Mouse (Mus musculus) splenic B cell, adult 2 months (primary cell): Measurements from ENCODE around the gene Kctd11.
"Not testable (repeated sequence)": the region's sequence is repeated elsewhere in the genome, so short reads cannot be mapped to it uniquely, and the experiment has no call there.

Source experiments
- DNase-seq: peaks from one replicate; pipeline ENCODE4 v3.0.0-alpha.2; 2011; ENCODE audit warnings: low read depth, low spot score
- H3K27me3 ChIP-seq: 2 replicates; pipeline ENCODE4 v1.6.1; 2012; ENCODE audit warnings: mild to moderate bottlenecking, low read length, moderate library complexity, mixed read lengths; ENCODE audit not compliant: control insufficient read depth, poor library complexity, insufficient read depth, severe bottlenecking
- H3K36me3 ChIP-seq: 2 replicates; pipeline ENCODE4 v1.6.1; 2012; ENCODE audit warnings: mild to moderate bottlenecking, low read length, moderate library complexity, mixed read lengths; ENCODE audit not compliant: control insufficient read depth, poor library complexity, insufficient read depth, severe bottlenecking

Gene Kctd11

GRCm38 (mm10) chr11:69880853-69881603, at the start of gene Kctd11:
Kctd11 (minus strand) TSS chr11:69881406.
- Histone ChIP-seq H3K27me3 (no peaks in the 10 kb centered on the region), H3K36me3 (peaks cover 16% of the 10 kb centered on the region)
- DNase-seq = peak; percentile 91

- H3K27me3 ChIP-seq, DNase-seq, H3K36me3 ChIP-seq: not testable (repeated sequence)
Observed at GRCm38 (mm10) chr11:69930176-69930575, 49.0 kb upstream of the Kctd11 start.

GRCm38 (mm10) chr11:69929712-69930111, 48.5 kb upstream of the Kctd11 start:
- no peak for DNase-seq
- no peaks in the 10 kb centered on the region for H3K27me3 ChIP-seq
- H3K36me3 ChIP-seq = no peaks in the 10 kb centered on the region

- Histone ChIP-seq H3K27me3 (no peaks in the 10 kb centered on the region), H3K36me3 (no peaks in the 10 kb centered on the region)
- DNase-seq = no peak
Observed at GRCm38 (mm10) chr11:69927501-69927900, 46.3 kb upstream of the Kctd11 start.

- Histone ChIP-seq H3K27me3 (no peaks in the 10 kb centered on the region), H3K36me3 (peaks cover 6% of the 10 kb centered on the region)
- no peak for DNase-seq
Observed at GRCm38 (mm10) chr11:69922796-69923195, 41.6 kb upstream of the Kctd11 start.

GRCm38 (mm10) chr11:69922012-69922756, 41.0 kb upstream of the Kctd11 start:
- peak; percentile 51 for DNase-seq
- H3K36me3 ChIP-seq = peaks cover 10% of the 10 kb centered on the region
- no peaks in the 10 kb centered on the region for H3K27me3 ChIP-seq

- H3K27me3 ChIP-seq = no peaks in the 10 kb centered on the region
- peaks cover 12% of the 10 kb centered on the region for H3K36me3 ChIP-seq
- peak; percentile 100 for DNase-seq
Observed at GRCm38 (mm10) chr11:69921114-69922011, 40.2 kb upstream of the Kctd11 start, which contains the start of gene Eif5a. Eif5a (minus strand) TSS chr11:69921958.

GRCm38 (mm10) chr11:69920266-69921031, 39.2 kb upstream of the Kctd11 start:
- Histone ChIP-seq H3K27me3 (no peaks in the 10 kb centered on the region), H3K36me3 (peaks cover 17% of the 10 kb centered on the region)
- DNase-seq = peak; percentile 62

GRCm38 (mm10) chr11:69919661-69920265, 38.6 kb upstream of the Kctd11 start:
- Histone ChIP-seq H3K27me3 (no peaks in the 10 kb centered on the region), H3K36me3 (peaks cover 23% of the 10 kb centered on the region)
- peak; percentile 92 for DNase-seq

GRCm38 (mm10) chr11:69919053-69919452, 37.8 kb upstream of the Kctd11 start:
- DNase-seq = no peak
- H3K36me3 ChIP-seq = peaks cover 23% of the 10 kb centered on the region
- no peaks in the 10 kb centered on the region for H3K27me3 ChIP-seq

GRCm38 (mm10) chr11:69918118-69918517, 36.9 kb upstream of the Kctd11 start:
- H3K27me3 ChIP-seq = no peaks in the 10 kb centered on the region
- peaks cover 23% of the 10 kb centered on the region for H3K36me3 ChIP-seq
- no peak for DNase-seq

GRCm38 (mm10) chr11:69917379-69917948, 36.3 kb upstream of the Kctd11 start:
- Histone ChIP-seq H3K27me3 (no peaks in the 10 kb centered on the region), H3K36me3 (peaks cover 23% of the 10 kb centered on the region)
- DNase-seq = no peak

GRCm38 (mm10) chr11:69916652-69917378, 35.6 kb upstream of the Kctd11 start:
- H3K27me3 ChIP-seq, DNase-seq: not testable (repeated sequence)
- H3K36me3 ChIP-seq = peaks cover 23% of the 10 kb centered on the region
